Mouse (Mus musculus): Measurements from ENCODE around the gene Astn2. TPM values are rescaled to one million over a fixed set of nuclear protein-coding genes. Genes with fewer than 3 reads are reported as not detected.
A peak's percentile ranks its signal among the peaks of the same experiment; 100 is the strongest.

The Astn2 gene
- polyA plus RNA-seq, 1 experiment: 1.1 TPM

- peak; percentile 66 for DNase-seq (ENCODE audit: low read depth)
These were observed 838.9 kb downstream of the Astn2 start for GRCm38 (mm10) chr4:65565493-65565892.

- DNase-seq (ENCODE audit: low read depth): no peak
These were observed 855.9 kb downstream of the Astn2 start for GRCm38 (mm10) chr4:65548561-65548960.

- no peak for DNase-seq (ENCODE audit: low read depth)
These were observed 858.8 kb downstream of the Astn2 start for GRCm38 (mm10) chr4:65545582-65545981.

- DNase-seq (ENCODE audit: low read depth): no peak
These were observed 872.2 kb downstream of the Astn2 start for GRCm38 (mm10) chr4:65532071-65532736.

GRCm38 (mm10) chr4:65531621-65532020 lies 872.8 kb downstream of the Astn2 start:
- no peak for DNase-seq (ENCODE audit: low read depth)

GRCm38 (mm10) chr4:65530901-65531300 lies 873.5 kb downstream of the Astn2 start:
- no peak for DNase-seq (ENCODE audit: low read depth)

- DNase-seq (ENCODE audit: low read depth): no peak
These were observed 896.3 kb downstream of the Astn2 start for GRCm38 (mm10) chr4:65508101-65508500.

- DNase-seq (ENCODE audit: low read depth): no peak
These were observed 897.5 kb downstream of the Astn2 start for GRCm38 (mm10) chr4:65506870-65507269.

GRCm38 (mm10) chr4:65496463-65496834 lies 908.0 kb downstream of the Astn2 start:
- DNase-seq (ENCODE audit: low read depth): no peak

GRCm38 (mm10) chr4:65495705-65496462 lies 908.5 kb downstream of the Astn2 start:
- no peak for DNase-seq (ENCODE audit: low read depth)

GRCm38 (mm10) chr4:65491541-65491940 lies 912.9 kb downstream of the Astn2 start:
- no peak for DNase-seq (ENCODE audit: low read depth)

- no peak for DNase-seq (ENCODE audit: low read depth)
These were observed 914.7 kb downstream of the Astn2 start for GRCm38 (mm10) chr4:65489711-65490110.

GRCm38 (mm10) chr4:65481632-65482031 lies 922.8 kb downstream of the Astn2 start:
- no peak for DNase-seq (ENCODE audit: low read depth)

- no peak for DNase-seq (ENCODE audit: low read depth)
These were observed 927.3 kb downstream of the Astn2 start for GRCm38 (mm10) chr4:65477106-65477505.

- DNase-seq (ENCODE audit: low read depth): no peak
These were observed 928.4 kb downstream of the Astn2 start for GRCm38 (mm10) chr4:65475925-65476560.

- no peak for DNase-seq (ENCODE audit: low read depth)
These were observed 931.3 kb downstream of the Astn2 start for GRCm38 (mm10) chr4:65473141-65473540.

- no peak for DNase-seq (ENCODE audit: low read depth)
These were observed 955.2 kb downstream of the Astn2 start for GRCm38 (mm10) chr4:65449171-65449570.

- DNase-seq (ENCODE audit: low read depth): no peak
These were observed 962.7 kb downstream of the Astn2 start for GRCm38 (mm10) chr4:65441746-65442145.

GRCm38 (mm10) chr4:65430804-65431203 lies 973.6 kb downstream of the Astn2 start:
- no peak for DNase-seq (ENCODE audit: low read depth)

GRCm38 (mm10) chr4:65427480-65427879 lies 976.9 kb downstream of the Astn2 start:
- DNase-seq (ENCODE audit: low read depth): no peak

- no peak for DNase-seq (ENCODE audit: low read depth)
These were observed 978.0 kb downstream of the Astn2 start for GRCm38 (mm10) chr4:65426437-65426836.

- no peak for DNase-seq (ENCODE audit: low read depth)
These were observed 981.3 kb downstream of the Astn2 start for GRCm38 (mm10) chr4:65423068-65423625.

GRCm38 (mm10) chr4:65421272-65421671 lies 983.1 kb downstream of the Astn2 start:
- no peak for DNase-seq (ENCODE audit: low read depth)

Data from gonadal fat pad, adult 2 months (tissue).